Mouse (Mus musculus): ENCODE measurements around the gene Satb1. TPM values are rescaled to one million over a fixed set of nuclear protein-coding genes. Genes with fewer than 3 reads are reported as not detected.

Gene Satb1
- total RNA-seq, 2 experiments from 2014 or later, result 69.4 to 78.0 TPM

- DNase-seq (ENCODE audit: extremely low spot score in 1 of 2, low spot score in 1 of 2), result no peak
These were observed 5.1 kb downstream of the Satb1 start for GRCm38 (mm10) chr17:51827922-51828410.

DNA sequence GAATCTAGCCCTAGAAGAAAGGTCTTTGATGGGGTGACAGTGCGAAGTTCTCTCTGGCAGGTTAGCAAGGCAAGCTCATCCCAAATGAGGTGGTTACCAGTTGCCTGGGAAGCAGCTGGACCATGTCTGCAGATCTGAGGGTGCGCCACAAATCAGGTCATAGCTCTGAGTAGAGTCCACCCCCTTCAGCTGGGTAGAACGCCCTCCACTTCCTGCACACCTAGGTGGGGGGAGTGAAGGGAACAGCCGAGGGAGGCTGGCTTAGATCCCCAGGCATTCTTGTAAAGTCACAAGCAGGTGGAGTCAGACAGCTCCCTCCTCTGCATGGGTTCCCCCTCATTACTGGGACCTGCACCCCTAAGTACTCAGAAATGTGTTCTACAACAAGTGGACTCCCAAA lies 6.6 kb downstream of the Satb1 start:
- DNase-seq (ENCODE audit: extremely low spot score in 1 of 2, low spot score in 1 of 2), result no peak

- no peak for DNase-seq (ENCODE audit: extremely low spot score in 1 of 2, low spot score in 1 of 2)
These were observed 18.8 kb downstream of the Satb1 start for GRCm38 (mm10) chr17:51814301-51814700.

- no peak for DNase-seq (ENCODE audit: extremely low spot score in 1 of 2, low spot score in 1 of 2)
These were observed 19.3 kb downstream of the Satb1 start for GRCm38 (mm10) chr17:51813784-51814120.

- peak; percentile 33 to 49 for DNase-seq (ENCODE audit: extremely low spot score in 1 of 2, low spot score in 1 of 2)
These were observed 19.9 kb downstream of the Satb1 start for GRCm38 (mm10) chr17:51812942-51813783.

- DNase-seq (ENCODE audit: extremely low spot score in 1 of 2, low spot score in 1 of 2), result no peak
These were observed 20.7 kb downstream of the Satb1 start for GRCm38 (mm10) chr17:51812261-51812941.

GRCm38 (mm10) chr17:51811911-51812260 lies 21.2 kb downstream of the Satb1 start:
- no peak for DNase-seq (ENCODE audit: extremely low spot score in 1 of 2, low spot score in 1 of 2)

GRCm38 (mm10) chr17:51811086-51811868 lies 21.8 kb downstream of the Satb1 start:
- DNase-seq (ENCODE audit: extremely low spot score in 1 of 2, low spot score in 1 of 2), result peak in 1 of 2 experiments; percentile 46

DNA sequence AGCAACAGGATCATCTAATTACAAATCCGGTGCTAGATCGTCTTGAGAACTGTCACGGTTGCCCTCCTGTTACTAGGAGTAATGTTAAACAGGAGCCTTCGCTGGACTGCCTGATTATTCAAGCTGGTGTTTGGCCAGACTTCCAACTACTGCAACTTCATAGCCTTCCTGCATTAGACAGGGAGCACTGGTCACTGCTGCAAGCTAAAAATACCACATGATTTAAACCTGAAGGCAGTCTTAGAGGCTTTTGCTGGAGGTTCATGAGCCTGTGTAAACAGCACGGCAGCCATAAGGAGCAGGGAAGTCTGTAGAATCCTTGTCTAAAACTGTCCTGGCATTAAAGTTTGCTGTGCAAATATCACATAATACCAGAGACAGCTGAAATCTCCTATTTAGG lies 25.7 kb downstream of the Satb1 start:
- no peak for DNase-seq (ENCODE audit: extremely low spot score in 1 of 2, low spot score in 1 of 2)

DNA sequence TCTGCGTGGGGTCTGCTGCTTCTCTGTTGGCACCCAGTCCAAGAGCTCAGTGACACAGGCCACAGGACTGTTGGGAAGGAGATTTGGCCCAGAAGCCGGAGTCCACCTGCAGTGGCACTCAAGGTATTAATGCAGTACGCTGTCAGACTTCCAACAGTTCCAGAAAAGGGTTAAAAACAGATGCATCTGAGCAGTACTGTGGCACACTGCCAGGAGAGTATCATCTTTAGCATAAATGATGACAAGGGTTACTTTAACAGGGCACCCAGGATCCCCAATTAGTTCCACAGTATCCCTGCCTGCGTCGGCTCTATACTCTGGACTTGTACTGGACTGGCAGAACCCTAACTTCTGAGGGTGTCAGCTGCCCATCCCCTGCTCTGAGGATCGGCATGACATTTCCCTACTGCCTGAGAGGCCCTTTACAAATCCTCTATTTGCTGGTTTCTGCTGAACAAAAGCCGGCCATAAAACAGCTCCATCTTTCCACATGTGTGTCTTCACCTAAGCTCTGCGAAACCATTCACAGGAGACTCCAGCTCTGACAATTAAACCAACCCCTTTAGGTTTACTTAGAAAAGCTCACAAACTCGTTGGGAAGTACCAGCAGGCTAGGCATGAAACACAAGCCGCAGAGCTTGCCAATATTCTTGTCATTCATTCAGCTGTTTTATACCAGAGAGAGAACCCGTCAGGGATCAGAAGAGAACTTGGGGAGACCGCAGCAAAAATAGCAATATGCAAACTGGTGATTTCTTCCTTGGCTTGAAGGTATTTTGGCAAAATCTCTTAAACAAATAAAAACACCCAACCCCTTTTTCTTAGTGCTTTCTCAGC lies 26.7 kb downstream of the Satb1 start:
- no peak for DNase-seq (ENCODE audit: extremely low spot score in 1 of 2, low spot score in 1 of 2)

DNA sequence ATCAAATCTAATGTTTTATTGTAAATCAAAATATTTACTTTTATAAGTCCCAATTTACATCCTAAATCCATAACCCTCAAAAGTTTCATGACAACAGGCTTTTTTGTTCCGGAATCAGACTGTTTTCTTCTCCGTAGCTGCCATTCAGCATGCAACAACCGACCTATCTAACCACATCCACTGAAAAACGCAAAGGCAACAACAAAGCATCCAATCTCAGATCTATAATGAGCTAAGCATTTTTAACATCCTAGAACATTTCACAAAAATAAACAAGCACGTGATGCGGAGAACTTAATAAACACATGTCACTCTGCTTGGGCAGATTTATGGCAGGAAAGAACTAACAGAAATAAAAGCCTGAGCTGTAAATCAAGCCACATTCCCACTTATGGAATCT lies 32.9 kb downstream of the Satb1 start:
- no peak for DNase-seq (ENCODE audit: extremely low spot score in 1 of 2, low spot score in 1 of 2)

DNA sequence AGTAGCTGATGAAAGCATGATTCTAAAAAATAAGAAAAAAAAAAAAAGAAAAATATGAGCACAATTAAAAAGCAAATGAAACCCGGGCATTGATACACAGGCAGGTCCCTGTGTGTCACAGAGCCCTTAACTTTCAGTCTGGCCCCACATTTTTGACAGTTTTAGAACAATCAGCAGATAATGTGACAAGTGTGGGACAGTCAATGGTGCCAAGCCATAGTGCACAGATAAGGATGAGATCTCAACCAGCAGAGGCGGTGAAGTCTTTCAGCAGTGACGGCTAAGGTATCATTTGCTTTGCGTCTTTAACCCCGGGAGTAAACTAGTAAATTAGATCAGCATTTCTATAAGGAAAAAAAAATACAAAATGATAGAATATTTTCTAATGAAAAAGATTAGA lies 36.6 kb downstream of the Satb1 start:
- DNase-seq (ENCODE audit: extremely low spot score in 1 of 2, low spot score in 1 of 2), result no peak

DNA sequence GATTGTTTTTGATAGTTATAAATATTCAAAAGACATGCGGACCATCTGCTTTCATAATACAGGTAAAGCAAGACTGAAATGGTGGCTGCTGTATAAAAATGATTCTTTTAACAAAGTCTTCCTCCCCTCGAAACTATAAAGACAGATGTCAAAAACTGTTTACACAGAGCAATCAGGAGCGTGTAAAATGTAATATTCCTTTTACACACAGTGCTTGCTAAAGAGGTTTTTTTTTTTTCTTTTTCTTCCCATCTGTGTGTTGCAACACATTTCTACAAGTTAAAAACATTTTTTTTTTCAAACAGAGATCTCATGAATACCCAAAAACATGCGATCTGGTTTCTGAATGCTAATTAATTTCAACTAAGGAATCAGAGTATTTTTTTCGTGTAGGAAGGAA lies 41.9 kb downstream of the Satb1 start:
- no peak for DNase-seq (ENCODE audit: extremely low spot score in 1 of 2, low spot score in 1 of 2)

DNA sequence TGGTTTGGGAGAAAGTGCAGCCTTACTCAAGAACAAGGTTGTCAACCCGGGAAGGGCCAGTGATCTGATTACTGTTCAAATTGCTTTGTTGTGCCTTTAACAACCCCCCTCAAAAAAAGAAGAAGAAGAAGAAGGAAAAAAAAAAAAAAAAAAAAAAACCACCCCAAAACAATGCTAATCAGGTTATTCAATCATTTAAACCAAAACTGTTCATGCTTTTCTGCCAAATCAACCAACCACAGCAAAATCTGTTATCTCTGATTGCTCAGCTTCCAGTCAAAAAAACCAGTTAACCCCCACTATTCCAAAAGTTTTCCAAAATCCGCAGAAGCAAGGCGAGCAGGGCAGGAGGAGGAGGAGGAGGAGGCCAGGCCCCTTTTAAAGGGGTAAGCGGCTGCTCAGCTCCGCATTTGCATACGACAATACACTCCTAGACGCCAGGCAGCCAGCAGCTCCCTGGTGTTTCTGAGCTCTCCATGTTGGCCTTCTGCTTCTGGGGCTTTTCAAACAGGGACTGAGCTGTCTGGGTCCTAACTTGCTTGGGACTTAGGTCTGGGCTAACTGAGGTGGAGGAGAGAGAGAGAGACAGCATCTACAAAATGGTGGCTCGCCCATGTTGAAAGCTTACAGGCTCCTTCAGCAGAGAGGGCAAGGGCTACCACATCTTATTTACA lies 42.6 kb downstream of the Satb1 start:
- no peak for DNase-seq (ENCODE audit: extremely low spot score in 1 of 2, low spot score in 1 of 2)

GRCm38 (mm10) chr17:51789777-51790176 lies 43.3 kb downstream of the Satb1 start:
- DNase-seq (ENCODE audit: extremely low spot score in 1 of 2, low spot score in 1 of 2), result no peak

GRCm38 (mm10) chr17:51789098-51789497 lies 44.0 kb downstream of the Satb1 start:
- DNase-seq (ENCODE audit: extremely low spot score in 1 of 2, low spot score in 1 of 2), result no peak

DNA sequence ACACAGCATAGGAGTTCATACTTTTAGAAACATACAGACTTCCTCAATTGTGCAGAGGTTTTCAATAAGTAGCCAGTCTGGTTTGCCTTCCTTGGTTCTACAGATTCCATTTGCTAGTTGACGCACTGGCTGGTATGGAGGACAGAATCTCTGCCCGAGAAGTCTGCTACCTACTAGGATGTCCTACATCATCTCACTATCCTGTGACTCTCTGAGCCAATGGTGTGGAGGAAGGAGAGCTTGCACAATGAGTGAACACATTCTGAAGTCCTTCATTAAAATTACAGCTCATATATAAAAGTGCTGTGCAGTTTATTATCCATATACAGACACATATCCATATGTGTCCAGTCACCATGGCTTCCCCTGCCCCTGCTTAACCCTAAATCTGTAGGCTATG lies 45.1 kb downstream of the Satb1 start:
- DNase-seq (ENCODE audit: extremely low spot score in 1 of 2, low spot score in 1 of 2), result no peak

GRCm38 (mm10) chr17:51786050-51786449 lies 47.0 kb downstream of the Satb1 start:
- DNase-seq (ENCODE audit: extremely low spot score in 1 of 2, low spot score in 1 of 2), result no peak

GRCm38 (mm10) chr17:51784935-51785334 lies 48.2 kb downstream of the Satb1 start:
- no peak for DNase-seq (ENCODE audit: extremely low spot score in 1 of 2, low spot score in 1 of 2)

All from layer of hippocampus, postnatal 25 days (tissue).